ENCODE assay signal across 8 mouse cellular contexts in the genomic region with DNA sequence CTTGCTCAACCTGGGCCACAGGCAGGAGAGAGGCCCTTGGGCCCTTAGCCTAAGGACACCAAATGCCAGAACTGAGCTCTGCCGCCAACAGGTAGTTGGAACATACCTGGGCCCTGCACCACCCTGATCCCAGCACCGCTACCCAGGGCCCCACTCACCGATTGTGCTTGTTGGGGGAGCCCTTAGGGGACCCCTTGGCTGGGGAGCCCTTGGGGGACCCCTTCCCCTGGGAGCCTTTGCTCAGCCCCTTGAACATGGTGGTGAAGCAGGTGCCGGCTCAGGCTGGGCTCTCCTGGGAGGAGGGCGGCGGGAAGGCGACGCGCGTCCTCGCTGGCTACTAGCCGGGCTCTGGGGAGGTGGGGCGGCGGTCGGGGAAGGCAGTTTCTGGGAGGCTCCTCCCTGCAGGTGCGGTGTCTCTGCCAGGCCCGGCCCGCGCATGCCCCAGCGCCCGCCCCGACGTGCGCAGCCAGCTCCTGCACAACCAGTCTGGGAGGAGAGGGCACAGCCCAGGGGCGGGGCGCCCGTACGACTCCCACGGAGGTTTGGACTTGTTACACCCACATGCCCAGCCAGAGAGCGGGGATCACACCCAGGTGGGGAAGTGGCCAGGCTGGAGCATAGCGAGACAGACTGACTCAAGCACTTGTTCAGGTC. TPM values are rescaled to one million over a fixed set of nuclear protein-coding genes. Genes with fewer than 3 reads are reported as not detected.
A peak's percentile ranks its signal among the peaks of the same experiment; 100 is the strongest.
DNase-seq lines count a peak whose midpoint lies in the region; ATAC-seq lines count a peak whose summit lies in the region.

A gene (minus strand): TSS at position 336 of the 654 bp plus-strand sequence.

- H3K9ac ChIP-seq in midbrain, embryonic 11.5 days (ENCODE audit: low read length), result no peak within 1 kb of the TSS
- H3K9ac ChIP-seq in kidney, embryonic 14.5 days (ENCODE audit: low read depth, low read length), result peak within 1 kb of the TSS; percentile 13; the same call in 1 of the 2 replicates
- H3K9ac ChIP-seq in lung, embryonic 16.5 days (ENCODE audit: low read length), result peak within 1 kb of the TSS; percentile 63

- no peak for DNase-seq in midbrain, embryonic 10.5 days (ENCODE audit: low spot score)
- no peak for DNase-seq in midbrain, embryonic 11.5 days (ENCODE audit: low spot score, missing footprints)
- DNase-seq in gonadal fat pad, adult 2 months (ENCODE audit: low read depth), result peak; percentile 60
- peak; percentile 65 to 67 for DNase-seq in thymus, adult 18-20 months
- DNase-seq in retina, embryonic 14.5 days (ENCODE audit: low spot score), result no peak
- no peak for DNase-seq in embryo, embryonic 10 days (ENCODE audit: low spot score)

- no peak within 1 kb of the TSS for H3K27ac ChIP-seq in midbrain, embryonic 10.5 days (replicated peaks)
- H3K27ac ChIP-seq in midbrain, embryonic 11.5 days (ENCODE audit: low read depth, low read length), result no peak within 1 kb of the TSS
- no peak within 1 kb of the TSS for H3K27ac ChIP-seq in kidney, embryonic 14.5 days (ENCODE audit: low read depth, low read length)
- H3K27ac ChIP-seq in lung, embryonic 16.5 days (ENCODE audit: low read length), result peak within 1 kb of the TSS; percentile 80

- H3K4me2 ChIP-seq in midbrain, embryonic 11.5 days, result no peak within 1 kb of the TSS
- peak within 1 kb of the TSS; percentile 38 for H3K4me2 ChIP-seq in kidney, embryonic 14.5 days (replicated peaks; ENCODE audit: low read depth, low read length)
- peak within 1 kb of the TSS; percentile 52 for H3K4me2 ChIP-seq in lung, embryonic 16.5 days (ENCODE audit: low read depth, low read length)

- peaks cover 2% of the 10 kb centered on the region for H3K36me3 ChIP-seq in midbrain, embryonic 10.5 days
- H3K36me3 ChIP-seq in midbrain, embryonic 11.5 days (ENCODE audit: control insufficient read depth, insufficient read depth, low read length), result no peaks in the 10 kb centered on the region
- no peaks in the 10 kb centered on the region for H3K36me3 ChIP-seq in kidney, embryonic 14.5 days (ENCODE audit: control insufficient read depth, insufficient read depth, low read length)
- H3K36me3 ChIP-seq in lung, embryonic 16.5 days (ENCODE audit: control insufficient read depth, insufficient read depth, low read length), result no peaks in the 10 kb centered on the region

- H3K4me1 ChIP-seq in midbrain, embryonic 10.5 days, result peaks cover 37% of the 10 kb centered on the region
- no peaks in the 10 kb centered on the region; the same call in 1 of the 2 replicates for H3K4me1 ChIP-seq in midbrain, embryonic 11.5 days (ENCODE audit: control insufficient read depth, insufficient read depth, low read length)
- H3K4me1 ChIP-seq in kidney, embryonic 14.5 days (ENCODE audit: control insufficient read depth, insufficient read depth, low read length), result peaks cover 37% of the 10 kb centered on the region
- H3K4me1 ChIP-seq in lung, embryonic 16.5 days (replicated peaks; ENCODE audit: control insufficient read depth, insufficient read depth, low read length), result peaks cover 8% of the 10 kb centered on the region

- H3K9me3 ChIP-seq in midbrain, embryonic 10.5 days (replicated peaks), result no peaks in the 10 kb centered on the region
- no peaks in the 10 kb centered on the region for H3K9me3 ChIP-seq in midbrain, embryonic 11.5 days (ENCODE audit: control insufficient read depth, low read length)
- H3K9me3 ChIP-seq in kidney, embryonic 14.5 days (ENCODE audit: control insufficient read depth, low read length), result no peaks in the 10 kb centered on the region
- H3K9me3 ChIP-seq in lung, embryonic 16.5 days (ENCODE audit: control insufficient read depth, low read length), result no peaks in the 10 kb centered on the region

- peaks cover 56% of the 10 kb centered on the region for H3K27me3 ChIP-seq in midbrain, embryonic 10.5 days (ENCODE audit: low read depth, poor library complexity, severe bottlenecking)
- peaks cover 11% of the 10 kb centered on the region for H3K27me3 ChIP-seq in midbrain, embryonic 11.5 days (ENCODE audit: control insufficient read depth, insufficient read depth, low read length)
- peaks cover 11% of the 10 kb centered on the region for H3K27me3 ChIP-seq in kidney, embryonic 14.5 days (ENCODE audit: control insufficient read depth, insufficient read depth, low read length)
- H3K27me3 ChIP-seq in lung, embryonic 16.5 days (ENCODE audit: control insufficient read depth, insufficient read depth, low read depth, low read length), result no peaks in the 10 kb centered on the region; the same call in 1 of the 2 replicates

- WGBS in midbrain, embryonic 10.5 days, result 15% methylated on average over 31 of the region's 31 CpGs
- WGBS in midbrain, embryonic 11.5 days, result 16% methylated on average over 31 of the region's 31 CpGs
- WGBS in kidney, embryonic 14.5 days, result 9% methylated on average over 31 of the region's 31 CpGs
- 11% methylated on average over 31 of the region's 31 CpGs for whole genome bisulfite sequencing in lung, embryonic 16.5 days

- H3K4me3 ChIP-seq in midbrain, embryonic 10.5 days, result peak within 1 kb of the TSS; percentile 24
- H3K4me3 ChIP-seq in midbrain, embryonic 11.5 days (ENCODE audit: low read depth, low read length), result no peak within 1 kb of the TSS
- peak within 1 kb of the TSS; percentile 21 for H3K4me3 ChIP-seq in kidney, embryonic 14.5 days (ENCODE audit: low read length)
- H3K4me3 ChIP-seq in lung, embryonic 16.5 days (ENCODE audit: low read length), result peak within 1 kb of the TSS; percentile 44

- no peak for ATAC-seq in midbrain, embryonic 11.5 days (ENCODE audit: low FRiP score)
- peak; percentile 68 for ATAC-seq in kidney, embryonic 14.5 days (ENCODE audit: low FRiP score, low TSS enrichment)
- peak; percentile 95 for ATAC-seq in lung, embryonic 16.5 days (ENCODE audit: low read depth)

RNA-seq across cellular contexts. Expression of the gene that starts here (rescaled TPM):
- 0.32 and 0.57 TPM in 2 replicates for polyA plus RNA-seq in midbrain, embryonic 10.5 days (2016; fragmentation: Nextera tagmentation; extraction: Ambion mirVana)
- polyA plus RNA-seq in midbrain, embryonic 11.5 days (2014; fragmentation: Nextera tagmentation; extraction: Ambion mirVana), result 0.26 TPM in 2 replicates
- polyA plus RNA-seq in gonadal fat pad, adult 2 months (2012; rRNA removed), result 1.2 TPM in 2 replicates
- 1.4 and 2.6 TPM in 2 replicates for polyA plus RNA-seq in kidney, embryonic 14.5 days (2014; fragmentation: Nextera tagmentation; extraction: Ambion mirVana)
- polyA plus RNA-seq in lung, embryonic 16.5 days (2015; fragmentation: Nextera tagmentation; extraction: Ambion mirVana), result 4.4 and 4.7 TPM in 2 replicates

Comparison
In these comparisons a context has a peak if more than half of its experiments do, and no peak if none do; other contexts are left out.
1. DNase-seq: peak in gonadal fat pad, adult 2 months (single experiment) and thymus, adult 18-20 months (2 of 2); none in midbrain, embryonic 10.5 days (single experiment), midbrain, embryonic 11.5 days (single experiment), retina, embryonic 14.5 days (single experiment) and embryo, embryonic 10 days (single experiment).